Mouse (Mus musculus) heart, postnatal 10 days (tissue): ENCODE data around the gene Bcas3. TPM values are rescaled to one million over a fixed set of nuclear protein-coding genes. Genes with fewer than 3 reads are reported as not detected.

Source experiments
- DNase-seq, 2 experiments: peaks; one replicate each; pipeline ENCODE4 v3.0.0; 2021
- intact Hi-C: fragments of 180-260 bp; cut with DNase I; formaldehyde crosslinking; loops from one replicate; pipeline ENCODE4 v1.15.1; 2025
- total RNA-seq, 2 experiments: library from RNA; stranded (reverse); gene quantifications; 2 replicates each; pipeline ENCODE4 v1.2.3; 2021

Gene Bcas3
- total RNA-seq, 2 experiments from 2014 or later: 31.9 to 34.6 TPM

DNA sequence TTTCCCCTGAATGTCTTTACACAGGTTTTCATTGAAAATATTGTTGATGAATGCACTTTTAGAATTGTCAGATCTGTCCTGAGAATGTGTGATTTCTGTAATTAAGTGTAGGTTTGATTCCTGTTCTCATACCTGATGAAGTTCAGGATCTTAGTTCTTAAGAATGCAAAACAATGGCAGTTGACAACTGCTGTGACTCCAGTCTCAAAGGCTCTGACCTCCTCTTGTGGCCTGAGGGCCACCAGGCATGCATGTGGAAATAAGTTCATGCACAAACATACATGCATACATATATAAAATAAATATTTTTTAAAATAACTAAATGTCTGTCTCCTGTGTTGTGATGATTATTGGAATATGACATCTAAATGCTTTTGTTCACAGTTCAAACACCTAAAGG lies 246.3 kb downstream of the Bcas3 start:
- intact Hi-C loops: no loop called here
- DNase-seq: no peak

DNA sequence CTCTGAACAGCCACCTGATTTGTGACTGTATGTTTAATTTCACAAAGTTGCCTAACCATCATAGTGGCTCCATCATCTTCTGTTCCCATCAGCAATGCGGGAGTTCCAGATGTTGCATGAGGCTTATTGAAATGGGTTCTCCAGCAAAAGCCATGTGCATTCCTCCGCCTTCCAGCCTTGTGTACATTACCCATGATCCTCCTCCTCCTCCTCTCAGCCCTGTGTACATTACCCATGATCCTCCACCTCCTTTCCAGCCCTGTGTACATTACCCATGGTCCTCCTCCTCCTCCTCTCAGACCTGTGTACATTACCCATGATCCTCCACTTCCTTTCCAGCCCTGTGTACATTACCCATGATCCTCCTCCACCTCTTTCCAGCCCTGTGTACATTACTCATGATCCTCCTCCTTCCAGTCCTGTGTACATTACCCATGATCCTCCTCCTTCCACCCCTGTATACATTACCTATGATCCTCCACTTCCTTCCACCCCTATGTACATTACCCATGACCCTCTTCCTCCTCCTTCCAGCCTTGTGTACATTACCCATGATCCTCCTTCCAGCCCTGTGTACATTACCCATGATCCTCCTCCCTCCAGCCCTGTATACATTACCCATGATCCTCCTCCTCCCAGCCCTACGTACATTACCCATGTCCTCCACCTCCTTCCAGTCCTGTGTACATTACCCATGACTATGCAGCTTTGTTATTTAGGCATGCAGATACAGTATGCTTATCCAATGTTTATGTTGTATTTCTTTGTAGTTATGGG lies 250.8 kb downstream of the Bcas3 start:
- intact Hi-C loops: no loop called here
- no peak for DNase-seq

DNA sequence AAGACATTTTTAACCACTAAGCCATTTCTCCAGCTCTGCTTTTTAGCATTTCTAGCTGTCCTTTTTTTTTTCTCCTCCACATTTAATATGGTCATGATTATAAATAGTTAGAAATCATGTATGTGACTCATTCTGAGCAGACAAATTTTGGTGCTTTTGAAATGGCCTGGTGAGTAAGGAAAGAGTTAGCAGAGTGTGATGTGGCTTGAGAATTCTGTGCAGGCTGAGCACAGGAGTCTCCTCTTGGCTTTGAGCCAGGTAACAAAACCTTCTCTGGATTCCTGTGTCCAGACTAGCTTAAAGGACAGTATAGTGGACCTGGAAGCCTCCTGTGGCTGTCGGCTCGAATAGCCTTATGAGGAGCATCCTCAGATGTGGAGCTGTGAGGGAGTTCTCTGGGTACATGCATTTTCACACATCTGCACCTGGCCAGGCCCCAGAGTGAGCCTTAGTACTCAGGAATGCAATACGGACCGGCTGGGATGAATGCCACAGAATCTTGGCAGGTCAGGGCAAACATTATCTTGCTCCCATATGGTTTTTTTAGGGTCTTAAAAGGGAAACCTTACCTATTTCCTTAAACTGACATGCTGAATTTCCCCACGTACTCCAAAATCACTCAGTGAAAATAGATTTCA lies 256.5 kb downstream of the Bcas3 start:
- intact Hi-C loops: no loop called here
- DNase-seq: peak; percentile 47 to 51

DNA sequence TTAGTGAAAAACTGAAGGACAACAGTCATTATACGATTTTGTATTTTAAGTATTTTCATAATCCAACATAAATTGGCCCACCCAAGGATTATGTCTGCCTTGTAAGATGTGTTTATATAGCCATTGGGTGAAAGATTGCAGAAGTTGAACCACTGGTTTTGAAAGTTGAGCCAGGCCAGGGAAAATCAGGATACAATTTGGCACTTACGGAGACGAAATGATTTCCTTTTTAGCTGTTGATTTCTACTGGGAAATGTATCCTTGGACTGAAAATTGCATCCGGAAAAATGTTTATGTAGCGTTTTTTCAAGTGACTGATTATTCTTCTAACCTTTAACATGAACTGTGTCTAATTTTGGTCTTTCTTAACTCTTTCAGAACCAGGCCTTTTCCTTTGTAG lies 260.1 kb downstream of the Bcas3 start:
- intact Hi-C loops: no loop called here
- no peak for DNase-seq

DNA sequence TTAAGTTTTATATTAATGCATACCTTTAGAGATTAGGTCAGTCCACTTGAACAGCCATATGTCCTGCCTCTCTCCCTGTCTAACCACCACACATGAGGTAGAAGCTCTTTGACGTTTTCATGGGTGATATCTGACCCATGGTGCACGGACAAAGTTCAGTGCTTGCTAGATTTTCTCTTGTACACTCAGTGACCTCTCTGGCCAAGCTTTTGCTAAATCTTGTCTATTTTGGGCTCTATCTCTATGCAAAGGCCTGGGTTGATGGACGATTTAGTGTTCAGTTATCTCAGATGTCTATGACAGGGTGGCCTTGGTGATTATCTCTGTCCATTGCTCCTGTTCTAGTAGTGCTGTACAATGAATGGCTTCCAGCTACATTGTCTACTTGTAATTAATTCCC lies 260.6 kb downstream of the Bcas3 start:
- intact Hi-C loops: no loop called here
- DNase-seq: no peak

DNA sequence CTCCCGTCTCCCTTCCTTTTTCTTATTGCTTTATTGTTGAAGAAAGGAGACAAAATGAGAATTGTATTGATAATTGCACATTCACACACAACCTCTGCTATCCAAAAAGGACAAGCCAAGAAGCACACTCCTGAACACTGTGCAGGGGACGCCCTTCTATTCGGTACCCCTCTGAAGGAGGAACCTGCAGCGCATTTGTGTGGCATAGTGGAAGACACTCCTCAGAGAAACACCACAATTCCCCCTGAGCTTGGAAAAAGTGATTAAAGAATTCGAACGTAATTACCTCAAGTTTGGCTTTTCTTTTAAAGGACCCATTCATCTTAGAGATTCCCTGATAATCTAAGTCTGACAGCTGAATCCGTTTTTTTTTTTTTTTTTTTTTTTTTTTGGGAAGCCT lies 261.5 kb downstream of the Bcas3 start:
- intact Hi-C loops: no loop called here
- no peak for DNase-seq

DNA sequence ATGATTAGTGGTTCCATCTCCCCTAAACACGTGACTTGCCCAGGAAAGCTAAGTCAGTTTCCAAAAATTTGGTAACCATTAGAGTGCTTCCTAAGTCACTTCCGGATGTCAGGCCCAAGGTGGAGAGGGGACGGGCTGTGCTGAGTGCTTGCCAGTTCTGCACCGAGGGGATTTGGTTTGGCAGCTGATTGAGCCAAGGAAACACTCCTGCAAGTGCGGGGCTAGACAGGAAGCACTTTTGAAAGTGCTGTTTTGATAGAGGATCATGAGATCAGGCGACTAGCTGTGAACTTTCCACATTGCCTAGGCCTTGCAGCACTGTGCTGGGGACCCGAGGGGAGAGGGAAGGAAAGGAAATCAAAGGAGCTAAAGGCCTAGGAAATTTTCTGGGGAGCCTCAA lies 262.5 kb downstream of the Bcas3 start:
- DNase-seq: peak; percentile 52 to 59
- intact Hi-C loops: loop anchor here (5.0 kb wide), 1 partner anchor 93 kb away; no protein-coding TSS in a partner anchor

DNA sequence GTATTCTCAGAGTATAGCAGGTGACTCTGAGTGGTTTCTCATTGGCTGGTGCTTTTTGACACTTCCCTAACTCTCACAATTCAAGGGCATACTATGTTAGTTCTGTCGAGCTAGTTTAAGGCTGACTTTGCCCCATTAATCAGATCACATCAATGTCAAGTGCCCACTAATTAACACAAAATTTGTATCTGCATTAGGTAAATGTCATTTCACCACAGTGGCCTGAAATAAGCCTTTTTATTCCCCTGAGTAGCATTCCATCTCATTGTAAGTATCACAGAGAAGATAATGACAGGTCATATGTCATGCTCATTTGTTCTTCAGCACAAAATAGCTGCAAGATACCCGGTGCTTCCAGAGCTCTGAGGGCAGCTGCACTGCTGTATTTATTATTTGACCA lies 268.5 kb downstream of the Bcas3 start:
- no peak for DNase-seq
- intact Hi-C loops: no loop called here

DNA sequence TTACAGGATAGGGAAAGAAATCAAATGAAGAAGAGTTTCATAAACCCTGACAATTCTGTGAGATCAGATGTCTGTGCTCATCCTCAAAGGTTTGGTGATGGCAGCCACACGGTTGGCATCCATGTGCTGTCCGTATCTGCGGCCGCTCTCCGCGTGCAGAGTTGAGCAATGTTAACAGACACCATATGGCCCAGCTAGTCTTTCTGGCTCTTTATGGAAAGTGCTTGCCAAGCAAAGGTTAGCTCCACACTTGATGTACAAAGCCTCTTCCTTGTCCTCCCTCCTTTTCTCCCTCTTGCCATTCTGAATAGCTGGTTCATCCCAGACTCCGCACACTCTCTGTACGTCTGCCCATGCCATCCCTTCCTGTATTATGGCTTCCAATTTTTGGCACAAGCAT lies 269.0 kb downstream of the Bcas3 start:
- intact Hi-C loops: no loop called here
- DNase-seq: peak in 1 of 2 experiments; percentile 34

DNA sequence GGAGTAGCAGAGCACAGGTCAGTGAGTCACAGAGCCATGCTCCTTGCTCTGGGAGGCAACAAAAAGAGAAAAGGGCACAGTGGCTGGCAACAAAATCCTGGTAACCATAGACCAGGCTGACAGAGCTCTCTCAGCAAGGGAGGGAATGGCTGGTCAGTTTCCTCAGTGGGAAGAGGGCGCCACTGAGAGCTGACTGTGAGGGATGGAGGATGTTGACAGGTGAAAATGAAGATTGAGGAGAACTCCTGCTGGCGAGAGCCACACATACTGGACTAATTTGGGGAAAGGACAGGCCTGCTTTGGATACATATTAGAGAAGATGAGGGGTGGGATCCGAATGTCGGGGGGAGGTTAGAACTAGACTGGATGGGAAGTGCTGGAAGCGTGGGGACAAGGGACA lies 272.2 kb downstream of the Bcas3 start:
- intact Hi-C loops: no loop called here
- DNase-seq: no peak

DNA sequence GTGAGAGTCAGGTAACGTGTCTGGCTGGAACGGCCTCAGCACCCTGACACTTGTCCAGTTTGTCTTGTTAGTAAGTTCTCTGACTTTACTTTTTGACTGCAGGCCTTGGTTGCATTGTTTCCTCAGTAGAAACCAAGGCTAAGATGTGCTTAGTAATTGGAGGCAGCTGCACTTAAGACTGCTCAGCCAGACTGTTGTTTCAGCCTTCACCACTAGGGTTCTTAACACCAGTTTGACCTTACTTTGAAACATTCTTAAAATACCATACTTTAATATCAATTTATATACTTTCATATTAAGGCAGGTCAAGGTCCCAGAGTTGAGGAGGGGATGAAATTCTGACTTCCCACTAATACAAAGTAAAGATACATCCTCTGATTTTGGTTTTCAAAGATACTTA lies 273.9 kb downstream of the Bcas3 start:
- DNase-seq: no peak
- intact Hi-C loops: no loop called here

DNA sequence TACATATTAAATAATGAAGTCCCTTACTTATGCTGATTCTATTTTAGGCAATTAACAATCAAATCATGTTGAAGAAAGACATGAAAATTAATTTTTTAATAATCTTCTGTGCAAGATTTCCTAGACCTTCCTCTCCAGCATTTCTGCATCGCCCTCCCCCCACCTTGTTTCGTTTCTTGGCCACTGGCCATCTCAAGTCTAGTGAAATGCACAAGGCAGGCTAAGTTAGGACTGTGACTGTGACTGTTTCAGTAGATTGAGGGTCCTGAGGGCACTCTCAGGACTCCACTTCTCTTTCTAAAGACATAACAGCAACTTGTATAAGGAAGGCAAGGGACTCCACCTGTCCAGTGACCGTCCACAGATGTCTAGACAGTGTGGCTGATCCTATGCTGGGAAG lies 274.4 kb downstream of the Bcas3 start:
- intact Hi-C loops: no loop called here
- peak in 1 of 2 experiments; percentile 27 for DNase-seq

DNA sequence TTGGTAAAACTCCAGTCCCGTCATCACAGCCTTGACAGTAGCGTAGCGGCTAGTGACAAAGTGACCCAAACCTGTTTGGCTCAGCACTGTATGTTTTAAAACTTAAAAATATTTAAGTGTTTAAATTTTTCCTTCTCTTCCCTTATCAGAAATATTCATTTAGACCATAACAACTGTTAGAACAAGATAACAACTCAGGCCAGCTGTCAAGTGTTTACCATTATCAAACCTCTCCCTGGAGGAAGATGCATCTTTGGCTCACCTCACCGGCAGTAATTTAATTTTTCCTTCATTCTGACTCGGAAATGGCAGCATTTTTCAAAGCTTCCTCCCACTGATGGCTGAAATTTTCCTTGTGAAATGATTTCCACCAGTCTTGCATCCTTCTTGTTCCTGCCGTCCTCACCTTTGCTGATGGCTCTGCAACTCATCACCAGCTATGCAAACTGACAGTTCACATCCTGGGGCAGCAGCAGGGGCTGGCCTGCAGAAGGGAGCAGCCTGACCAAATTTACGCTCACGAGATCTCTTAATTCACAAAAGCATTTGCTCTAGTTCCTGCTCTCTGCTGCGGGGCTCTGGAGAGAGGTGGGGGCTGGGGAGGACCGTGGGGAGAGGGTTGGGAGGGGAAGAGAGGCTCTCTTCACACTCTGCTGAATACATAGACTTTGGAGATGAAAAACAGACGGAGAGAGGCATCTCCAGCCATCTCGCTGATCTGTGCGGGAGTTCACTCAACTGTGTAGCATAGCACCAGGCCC lies 275.5 kb downstream of the Bcas3 start:
- no peak for DNase-seq
- intact Hi-C loops: no loop called here

DNA sequence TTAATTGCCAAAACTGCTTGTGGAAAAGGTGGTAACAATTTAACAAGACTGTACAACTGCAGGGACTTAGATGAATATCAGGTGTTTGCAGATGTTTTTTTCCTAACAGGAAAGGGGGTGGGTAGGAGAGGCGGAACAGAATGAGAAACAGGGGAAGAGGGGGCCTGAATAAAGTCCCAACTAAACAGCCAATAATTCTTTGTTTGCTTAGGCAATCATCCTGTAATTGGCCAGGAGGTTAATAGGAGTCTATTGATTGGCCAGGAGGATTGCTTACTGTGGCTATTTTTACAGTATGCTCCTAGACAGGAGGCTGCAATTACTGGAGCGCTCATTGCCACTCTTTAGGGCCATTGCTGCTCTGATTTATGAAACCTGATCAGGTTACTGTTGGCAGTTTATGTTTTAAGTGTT lies 279.6 kb downstream of the Bcas3 start:
- intact Hi-C loops: no loop called here
- no peak for DNase-seq

DNA sequence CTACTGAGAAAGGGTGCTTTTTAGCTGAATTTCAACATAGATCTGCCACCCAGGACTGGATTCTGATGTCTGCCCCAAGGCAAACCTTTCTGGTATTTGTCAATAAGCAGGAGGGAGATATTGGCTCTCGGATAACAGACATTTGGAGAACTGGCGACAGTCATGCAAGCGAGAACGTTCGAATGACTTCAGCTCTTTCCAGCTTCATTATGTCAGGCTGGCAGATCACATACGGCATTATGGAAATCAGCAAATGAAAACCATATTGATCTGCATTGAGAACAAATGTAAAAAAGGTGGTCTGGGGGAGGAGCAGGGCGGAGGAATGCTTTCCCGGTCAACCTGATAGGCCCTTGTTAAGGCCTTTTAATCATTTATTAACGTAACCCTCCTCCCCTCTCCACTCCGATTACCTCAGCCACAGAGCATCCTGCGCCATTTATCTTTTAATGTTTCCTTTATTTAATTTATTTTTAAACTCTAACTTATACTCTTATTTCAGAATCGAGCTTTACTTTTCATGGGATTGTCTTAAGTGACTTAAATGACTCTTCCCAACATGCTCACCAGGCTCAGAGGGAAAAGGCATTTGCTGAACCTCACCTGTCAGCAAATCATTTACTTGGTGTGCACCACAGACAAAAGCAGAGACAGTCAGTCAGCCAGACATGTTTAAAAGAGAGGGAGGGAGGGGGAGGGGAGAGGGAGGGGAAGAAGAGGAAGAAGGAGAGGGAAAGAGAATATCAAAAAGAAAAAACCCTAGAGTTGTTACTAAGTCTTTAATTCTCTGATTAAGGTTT lies 285.9 kb downstream of the Bcas3 start:
- no peak for DNase-seq
- intact Hi-C loops: no loop called here

DNA sequence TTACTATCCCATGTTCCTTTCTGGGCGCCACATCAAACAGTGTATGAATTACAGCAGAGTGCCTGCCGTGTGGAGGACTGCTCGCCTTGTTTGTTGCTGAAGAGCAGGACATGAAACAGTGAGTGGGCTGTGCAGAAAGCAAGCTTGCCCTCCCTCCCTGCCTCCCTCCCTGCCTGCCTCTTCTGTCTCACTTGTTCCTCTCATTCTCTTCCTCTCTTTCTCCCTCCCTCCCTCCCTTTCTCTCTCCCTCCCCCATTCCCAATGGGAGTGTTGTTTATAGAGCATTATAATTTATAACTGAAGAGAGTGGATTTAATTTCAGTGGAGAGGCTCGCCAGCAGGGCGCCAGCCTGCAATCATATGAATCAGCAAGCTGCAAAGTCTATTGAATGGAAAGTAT lies 287.7 kb downstream of the Bcas3 start:
- intact Hi-C loops: no loop called here

DNA sequence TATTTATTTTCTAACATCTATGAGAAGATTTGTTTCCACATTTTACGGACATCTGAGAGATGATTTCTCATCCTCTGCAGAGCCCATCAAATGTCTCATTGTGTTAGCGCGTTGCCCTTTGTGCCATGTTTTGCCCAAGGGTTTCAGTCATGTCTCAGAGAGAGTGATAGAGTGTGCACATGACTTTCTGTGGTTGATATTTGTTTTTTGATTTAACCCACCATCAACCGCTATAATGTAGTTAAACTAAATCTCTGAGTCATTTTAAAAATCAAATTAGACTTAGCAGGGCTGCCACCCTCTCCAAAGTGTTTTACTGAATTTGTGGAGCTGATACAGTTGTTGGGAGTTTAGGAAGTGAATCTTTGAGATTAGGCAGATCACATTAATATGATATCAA lies 288.5 kb downstream of the Bcas3 start:
- intact Hi-C loops: no loop called here
- no peak for DNase-seq

More for the DNA sequence above, 287.7 kb downstream of the Bcas3 start:
- DNase-seq: peak in 1 of 2 experiments; percentile 8

DNA sequence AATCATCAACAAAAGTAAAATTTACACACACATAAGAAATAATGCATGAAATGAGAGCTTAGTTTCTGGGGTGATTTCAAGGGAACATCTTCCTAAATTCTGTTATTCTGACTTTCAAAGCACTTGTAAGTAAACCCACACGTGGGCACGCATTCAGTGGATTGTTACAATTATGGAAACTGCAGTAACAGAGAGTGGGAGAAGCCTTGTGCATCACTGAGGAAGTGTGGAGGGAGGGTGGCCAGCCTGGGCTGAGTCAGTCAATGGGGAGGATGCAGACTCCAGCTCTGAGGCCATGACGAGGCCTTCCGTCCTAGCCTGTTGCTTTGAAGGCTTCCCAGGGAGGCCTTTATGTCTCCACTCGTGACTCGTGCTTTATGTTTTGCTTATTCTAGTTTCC lies 289.6 kb downstream of the Bcas3 start:
- intact Hi-C loops: no loop called here

DNA sequence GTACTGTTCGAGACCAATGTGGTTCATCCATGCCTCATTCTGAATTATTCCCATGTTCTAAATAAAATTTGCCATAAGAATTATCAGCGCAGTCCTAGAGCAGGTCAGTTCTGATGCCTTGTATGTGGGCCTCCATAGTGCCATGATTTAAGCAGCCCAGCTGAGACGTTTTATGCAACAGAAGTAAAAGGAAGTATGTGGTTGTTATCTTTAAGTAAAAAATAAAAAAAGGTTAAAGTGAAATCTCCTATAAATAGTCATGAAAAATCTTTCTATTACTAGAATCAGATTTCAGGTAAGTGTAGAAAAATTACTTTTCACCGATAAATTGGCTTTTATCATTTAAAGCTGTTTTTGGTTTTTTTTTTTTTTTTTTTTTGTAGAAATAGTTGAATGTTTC lies 290.1 kb downstream of the Bcas3 start:
- DNase-seq: no peak
- intact Hi-C loops: no loop called here

More for the DNA sequence above, 289.6 kb downstream of the Bcas3 start:
- no peak for DNase-seq

DNA sequence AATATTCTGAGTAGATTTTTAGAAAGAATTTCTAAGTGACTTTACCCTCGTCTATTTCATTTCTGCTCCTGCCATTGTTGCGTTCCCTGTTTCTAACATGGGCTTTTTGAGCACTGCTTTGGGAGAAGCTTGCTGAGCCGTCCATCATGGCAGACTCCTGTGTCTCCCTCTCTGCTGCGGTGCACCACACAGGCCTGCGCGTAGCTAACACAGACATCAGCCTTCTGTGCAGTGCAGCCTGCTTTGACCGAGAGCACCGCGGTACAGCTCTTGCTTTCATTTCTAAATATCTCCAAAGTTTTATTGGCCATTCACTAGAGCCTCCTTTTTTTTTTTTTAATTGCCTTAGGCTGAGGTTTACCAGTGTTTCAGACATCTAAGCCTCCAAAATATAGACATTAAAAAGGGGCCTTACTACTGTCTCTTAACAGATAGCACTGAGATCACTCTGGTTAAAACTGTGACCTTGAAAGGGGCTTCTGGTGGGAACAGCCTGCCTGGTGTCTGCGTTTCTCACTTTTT lies 290.6 kb downstream of the Bcas3 start:
- intact Hi-C loops: no loop called here
- no peak for DNase-seq
